Comparison of ENCODE assay signal across 26 mouse cellular contexts in genomic region chr13:24487546-24487945, GRCm38 (mm10).
A peak's percentile ranks its signal among the peaks of the same experiment; 100 is the strongest.
DNase-seq lines count a peak whose midpoint lies in the region; ATAC-seq and TF ChIP-seq lines count a peak whose summit lies in the region.
"Had no signal": no experiment of that assay in that cellular context is flagged by ENCODE, and none has a peak within 500 bp of the region (broad histone marks: within the 10 kb centered on the region; RNA-seq: fewer than 3 reads in every experiment).

No protein-coding gene starts in this region.

- no peak overlapping the region for H3K4me2 ChIP-seq in liver, postnatal 0 days (ENCODE audit: low read depth, low read length)
- H3K4me2 ChIP-seq in liver, embryonic 11.5 days = no peak overlapping the region
- H3K4me2 ChIP-seq: embryonic facial prominence, embryonic 12.5 days; forebrain, embryonic 15.5 days; liver, embryonic 15.5 days; lung, embryonic 15.5 days; neural tube, embryonic 13.5 days had no signal

- ATAC-seq in liver, postnatal 0 days = no peak
- ATAC-seq in liver, embryonic 11.5 days (replicated peaks; ENCODE audit: low FRiP score) = no peak
- peak; percentile 76 for ATAC-seq in activated CD4-positive, CD25-positive, alpha-beta regulatory T cell, adult 4 months
- ATAC-seq: forebrain, embryonic 15.5 days; hindbrain, embryonic 16.5 days; intestine, embryonic 16.5 days; midbrain, embryonic 16.5 days had no signal

- no peak for TF ChIP-seq EP300 in liver, postnatal 0 days (IDR thresholded peaks at IDR 0.05; ENCODE audit: low read depth)

- no peak overlapping the region for H3K4me3 ChIP-seq in liver, postnatal 0 days (ENCODE audit: low read depth, low read length)
- H3K4me3 ChIP-seq in liver, embryonic 11.5 days (ENCODE audit: low read depth, low read length) = no peak overlapping the region
- H3K4me3 ChIP-seq: embryonic facial prominence, embryonic 12.5 days; forebrain, embryonic 15.5 days; liver, embryonic 15.5 days; lung, embryonic 15.5 days; midbrain, embryonic 10.5 days; myocyte; neural tube, embryonic 13.5 days had no signal

- H3K4me1 ChIP-seq in liver, postnatal 0 days (ENCODE audit: insufficient read depth) = peaks cover 6% of the 10 kb centered on the region; the same call in 1 of the 2 replicates
- peaks cover 18% of the 10 kb centered on the region for H3K4me1 ChIP-seq in liver, embryonic 11.5 days (replicated peaks; ENCODE audit: control insufficient read depth, insufficient read depth, low read length)
- H3K4me1 ChIP-seq: forebrain, embryonic 15.5 days; lung, embryonic 15.5 days; midbrain, embryonic 10.5 days; neural tube, embryonic 13.5 days had no signal

- no peaks in the 10 kb centered on the region for H3K36me3 ChIP-seq in liver, postnatal 0 days (replicated peaks; ENCODE audit: insufficient read depth, low read length)
- no peaks in the 10 kb centered on the region for H3K36me3 ChIP-seq in liver, embryonic 11.5 days (ENCODE audit: control insufficient read depth, insufficient read depth, low read length)
- no peaks in the 10 kb centered on the region for H3K36me3 ChIP-seq in splenic B cell, adult 2 months (ENCODE audit: control insufficient read depth, insufficient read depth, low read length, poor library complexity, severe bottlenecking)
- H3K36me3 ChIP-seq: embryonic facial prominence, embryonic 12.5 days; forebrain, embryonic 15.5 days; liver, embryonic 15.5 days; lung, embryonic 15.5 days; midbrain, embryonic 10.5 days; neural tube, embryonic 13.5 days had no signal

- no peaks in the 10 kb centered on the region for H3K9me3 ChIP-seq in liver, postnatal 0 days (ENCODE audit: low read length)
- no peaks in the 10 kb centered on the region for H3K9me3 ChIP-seq in liver, embryonic 11.5 days (ENCODE audit: control insufficient read depth, low read length)
- H3K9me3 ChIP-seq: embryonic facial prominence, embryonic 12.5 days; forebrain, embryonic 15.5 days; liver, embryonic 15.5 days; lung, embryonic 15.5 days; midbrain, embryonic 10.5 days; neural tube, embryonic 13.5 days had no signal

- no peaks in the 10 kb centered on the region for H3K27me3 ChIP-seq in liver, postnatal 0 days (ENCODE audit: insufficient read depth, low read length)
- H3K27me3 ChIP-seq in liver, embryonic 11.5 days (replicated peaks; ENCODE audit: control insufficient read depth, insufficient read depth, low read length) = no peaks in the 10 kb centered on the region
- H3K27me3 ChIP-seq in splenic B cell, adult 2 months (ENCODE audit: control insufficient read depth, insufficient read depth, low read length, poor library complexity, severe bottlenecking) = no peaks in the 10 kb centered on the region
- H3K27me3 ChIP-seq: embryonic facial prominence, embryonic 12.5 days; forebrain, embryonic 15.5 days; liver, embryonic 15.5 days; lung, embryonic 15.5 days; neural tube, embryonic 13.5 days had no signal

- 0 out of 2 replicates have a peak overlapping the region, but pooled peaks have one; percentile 57 for H3K27ac ChIP-seq in liver, postnatal 0 days (ENCODE audit: low read depth)
- no peak overlapping the region for H3K27ac ChIP-seq in liver, embryonic 11.5 days (ENCODE audit: low read depth, low read length)
- H3K27ac ChIP-seq: embryonic facial prominence, embryonic 12.5 days; forebrain, embryonic 15.5 days; liver, embryonic 15.5 days; lung, embryonic 15.5 days; midbrain, embryonic 10.5 days; neural tube, embryonic 13.5 days had no signal

- 72% methylated on average over 5 of the region's 5 CpGs for WGBS in liver, postnatal 0 days (ENCODE audit: insufficient replicate concordance)
- WGBS in liver, embryonic 11.5 days = 78% methylated on average over 5 of the region's 5 CpGs

- TF ChIP-seq CTCF in liver, postnatal 0 days (IDR thresholded peaks at IDR 0.05; ENCODE audit: low read depth) = no peak

- no peak for DNase-seq in liver, postnatal 0 days
- no peak for DNase-seq in liver, embryonic 11.5 days (ENCODE audit: low spot score)
- DNase-seq in CD4-positive helper T cell, adult 2 months (ENCODE audit: low read depth, low spot score) = peak; percentile 73
- DNase-seq in splenic B cell, adult 2 months (ENCODE audit: low read depth, low spot score) = peak; percentile 84
- no peak for DNase-seq in heart, postnatal 4 days
- DNase-seq in testis, postnatal 14 days (ENCODE audit: low spot score) = no peak
- DNase-seq: adrenal gland, adult 2 months; cerebellum, adult 2 months; cerebellum, postnatal 14 days; heart, postnatal 14 days; kidney, adult 8-10 months; kidney, postnatal 10 days; liver; right cerebral cortex, postnatal 25 days; thymus, postnatal 4 days had no signal

- H3K9ac ChIP-seq in liver, postnatal 0 days (replicated peaks) = no peak overlapping the region
- no peak overlapping the region for H3K9ac ChIP-seq in liver, embryonic 11.5 days (ENCODE audit: low read depth, low read length)
- H3K9ac ChIP-seq: embryonic facial prominence, embryonic 12.5 days; forebrain, embryonic 15.5 days; liver, embryonic 15.5 days; lung, embryonic 15.5 days; neural tube, embryonic 13.5 days had no signal

Comparison
In these comparisons a context has a peak if more than half of its experiments do, and no peak if none do; other contexts are left out.
1. DNase-seq: peak in CD4-positive helper T cell, adult 2 months (single experiment) and splenic B cell, adult 2 months (single experiment); none in liver, postnatal 0 days (single experiment), liver, embryonic 11.5 days (single experiment), heart, postnatal 4 days (single experiment) and testis, postnatal 14 days (single experiment).